Mouse (Mus musculus) kidney, embryonic 14.5 days (tissue): ENCODE measurements around the gene Chtf18. TPM values are rescaled to one million over a fixed set of nuclear protein-coding genes. Genes with fewer than 3 reads are reported as not detected.

ENCODE experiments used
- ATAC-seq: fragments of 200-750 bp; cut with Nextera tagmentation; 2 replicates; pipeline ENCODE4 v1.8.0; 2017; ENCODE audit warnings: moderate number of reproducible peaks, mild to moderate bottlenecking, moderate TSS enrichment, moderate library complexity; ENCODE audit not compliant: low FRiP score, low TSS enrichment
- H3K27ac ChIP-seq: fragments of 300-500 bp; sonication (generic); 2 replicates; pipeline ENCODE4 v1.5.1; 2014; ENCODE audit warnings: low read depth, mild to moderate bottlenecking, low read length, moderate library complexity, mixed read lengths
- H3K27me3 ChIP-seq: fragments of 300-500 bp; sonication (generic); 2 replicates; pipeline ENCODE4 v1.6.1; 2014; ENCODE audit warnings: mild to moderate bottlenecking, low read length; ENCODE audit not compliant: control insufficient read depth, insufficient read depth
- H3K36me3 ChIP-seq: fragments of 300-500 bp; sonication (generic); 2 replicates; pipeline ENCODE4 v1.6.1; 2014; ENCODE audit warnings: low read length, mixed read lengths; ENCODE audit not compliant: control insufficient read depth, insufficient read depth
- H3K4me1 ChIP-seq: fragments of 300-500 bp; sonication (generic); 2 replicates; pipeline ENCODE4 v1.6.1; 2014; ENCODE audit warnings: low read length, mixed read lengths; ENCODE audit not compliant: control insufficient read depth, insufficient read depth
- H3K4me2 ChIP-seq: fragments of 300-500 bp; sonication (generic); replicated peaks from 2 replicates; pipeline ENCODE4 v1.6.1; 2014; ENCODE audit warnings: low read depth, mild to moderate bottlenecking, low read length
- H3K4me3 ChIP-seq: fragments of 300-500 bp; sonication (generic); 2 replicates; pipeline ENCODE4 v1.5.1; 2014; ENCODE audit warnings: mild to moderate bottlenecking, low read length
- H3K9ac ChIP-seq: fragments of 300-500 bp; sonication (generic); 2 replicates; pipeline ENCODE4 v1.6.1; 2014; ENCODE audit warnings: low read depth, mild to moderate bottlenecking, low read length, moderate library complexity
- H3K9me3 ChIP-seq: fragments of 300-500 bp; sonication (generic); 2 replicates; pipeline ENCODE4 v1.6.1; 2016; ENCODE audit warnings: low read length; ENCODE audit not compliant: control insufficient read depth
- WGBS: fragments of 180-500 bp; shearing (Covaris S2); extraction: QIAGEN DNeasy Blood & Tissue Kit; methylation state at CpG from one replicate; pipeline ENCODE4 v1.1.7; 2014; 5-methylcytosine and 5-hydroxymethylcytosine counted together
- polyA plus RNA-seq: library from polyadenylated mRNA; unstranded; fragments of >200 nt; fragmentation: Nextera tagmentation; extraction: Ambion mirVana; gene quantifications from 2 replicates; pipeline ENCODE4 v1.2.1, GENCODE M21; 2014

Gene Chtf18
- polyA plus RNA-seq, 1 experiment from 2014 or later: 26.0 TPM

- Histone ChIP-seq H3K36me3 (peaks cover 30% of the 10 kb centered on the region), H3K9me3 (no peaks in the 10 kb centered on the region), H3K27me3 (no peaks in the 10 kb centered on the region), H3K4me2 (no peak overlapping the region), H3K27ac (no peak overlapping the region), H3K4me3 (no peak overlapping the region), H3K4me1 (peaks cover 14% of the 10 kb centered on the region), H3K9ac (no peak overlapping the region)
- ATAC-seq: no peak
- 96% methylated on average over 19 of the region's 19 CpGs for WGBS
These were observed 3.7 kb downstream of the Chtf18 start for GRCm38 (mm10) chr17:25723470-25723869.

DNA sequence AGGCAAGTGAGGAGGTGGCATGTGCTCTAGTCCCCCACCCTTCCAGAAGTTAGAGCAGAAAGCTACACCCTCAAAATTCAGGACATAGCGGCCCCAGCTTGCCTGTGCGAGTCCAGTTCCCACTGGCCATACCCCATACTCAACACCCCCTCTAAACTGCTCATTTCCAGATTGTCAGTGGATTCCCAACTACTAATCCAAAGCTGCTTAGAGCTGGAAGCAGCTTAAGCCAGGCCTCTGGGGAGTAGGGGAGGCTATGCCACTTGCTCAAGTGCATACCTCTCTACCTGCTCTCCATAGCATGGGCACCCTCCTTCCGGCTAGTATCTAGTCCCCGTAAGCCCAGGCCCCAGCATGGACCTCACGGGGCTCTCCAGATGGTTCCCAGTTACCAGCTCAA is 5.7 kb downstream of the Chtf18 start:
- Histone ChIP-seq H3K27me3 (peaks cover 11% of the 10 kb centered on the region), H3K4me2 (no peak overlapping the region), H3K9me3 (no peaks in the 10 kb centered on the region), H3K27ac (no peak overlapping the region), H3K36me3 (peaks cover 30% of the 10 kb centered on the region), H3K9ac (no peak overlapping the region), H3K4me1 (peaks cover 14% of the 10 kb centered on the region), H3K4me3 (no peak overlapping the region)
- ATAC-seq: no peak
- WGBS: 99% methylated on average over 5 of the region's 5 CpGs

GRCm38 (mm10) chr17:25717691-25718090 is 9.5 kb downstream of the Chtf18 start:
- no peak overlapping the region for H3K27ac ChIP-seq
- H3K4me2 ChIP-seq: peak overlapping the region; percentile 92
- peaks cover 26% of the 10 kb centered on the region for H3K36me3 ChIP-seq
- 7% methylated on average over 6 of the region's 6 CpGs for WGBS
- peak; percentile 42; the same call in 1 of the 2 replicates for ATAC-seq
- peak overlapping the region; percentile 40; the same call in 1 of the 2 replicates for H3K9ac ChIP-seq
- H3K4me3 ChIP-seq: peak overlapping the region; percentile 38
- no peaks in the 10 kb centered on the region for H3K9me3 ChIP-seq
- H3K27me3 ChIP-seq: peaks cover 17% of the 10 kb centered on the region
- H3K4me1 ChIP-seq: peaks cover 15% of the 10 kb centered on the region; the same call in 1 of the 2 replicates

- under 1% methylated on average over 45 of the region's 45 CpGs for WGBS
- H3K36me3 ChIP-seq: peaks cover 19% of the 10 kb centered on the region
- peak within 1 kb of the TSS; percentile 40; the same call in 1 of the 2 replicates for H3K9ac ChIP-seq
- H3K27me3 ChIP-seq: peaks cover 17% of the 10 kb centered on the region
- ATAC-seq: peak; percentile 46; the same call in 1 of the 2 replicates
- peak within 1 kb of the TSS; percentile 38 for H3K4me3 ChIP-seq
- H3K9me3 ChIP-seq: no peaks in the 10 kb centered on the region
- H3K4me1 ChIP-seq: peaks cover 15% of the 10 kb centered on the region; the same call in 1 of the 2 replicates
- H3K4me2 ChIP-seq: peak within 1 kb of the TSS; percentile 92
- H3K27ac ChIP-seq: no peak within 1 kb of the TSS
These were observed 10.2 kb downstream of the Chtf18 start, which contains the start of gene Gng13 for GRCm38 (mm10) chr17:25716711-25717637. Gene Gng13, plus strand, starts transcription at chr17:25717171.

- Histone ChIP-seq H3K9me3 (no peaks in the 10 kb centered on the region), H3K9ac (no peak overlapping the region), H3K36me3 (peaks cover 14% of the 10 kb centered on the region), H3K4me2 (no peak overlapping the region), H3K27ac (no peak overlapping the region), H3K4me3 (no peak overlapping the region), H3K27me3 (peaks cover 17% of the 10 kb centered on the region), H3K4me1 (peaks cover 15% of the 10 kb centered on the region; the same call in 1 of the 2 replicates)
- no peak for ATAC-seq
- WGBS: 4% methylated on average over 6 of the region's 6 CpGs
These were observed 11.1 kb downstream of the Chtf18 start for GRCm38 (mm10) chr17:25716130-25716529.

DNA sequence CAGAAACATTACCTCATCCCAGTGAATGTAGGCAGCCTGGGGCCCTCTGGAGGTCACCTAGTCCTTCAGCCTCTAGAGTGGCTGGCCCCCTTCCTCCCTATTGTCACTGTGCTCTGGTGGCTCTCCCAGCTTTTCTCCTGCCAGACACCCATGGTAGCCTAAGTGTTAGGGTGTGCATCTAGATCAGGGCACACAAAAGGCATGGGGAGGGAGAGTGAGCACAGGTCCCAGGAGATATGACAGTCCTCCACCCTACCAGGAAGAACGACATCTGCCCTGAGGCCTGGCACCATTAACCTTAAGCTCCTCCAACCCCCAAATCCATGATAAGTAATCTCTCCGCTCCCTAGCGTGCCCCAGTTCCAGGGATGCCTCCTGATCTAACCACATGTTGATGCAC is 11.6 kb downstream of the Chtf18 start:
- Histone ChIP-seq H3K9ac (no peak overlapping the region), H3K9me3 (no peaks in the 10 kb centered on the region), H3K4me1 (peaks cover 15% of the 10 kb centered on the region; the same call in 1 of the 2 replicates), H3K27ac (no peak overlapping the region), H3K4me2 (no peak overlapping the region), H3K36me3 (peaks cover 9% of the 10 kb centered on the region), H3K4me3 (no peak overlapping the region), H3K27me3 (peaks cover 17% of the 10 kb centered on the region)
- 53% methylated on average over 3 of the region's 3 CpGs for WGBS
- ATAC-seq: no peak

DNA sequence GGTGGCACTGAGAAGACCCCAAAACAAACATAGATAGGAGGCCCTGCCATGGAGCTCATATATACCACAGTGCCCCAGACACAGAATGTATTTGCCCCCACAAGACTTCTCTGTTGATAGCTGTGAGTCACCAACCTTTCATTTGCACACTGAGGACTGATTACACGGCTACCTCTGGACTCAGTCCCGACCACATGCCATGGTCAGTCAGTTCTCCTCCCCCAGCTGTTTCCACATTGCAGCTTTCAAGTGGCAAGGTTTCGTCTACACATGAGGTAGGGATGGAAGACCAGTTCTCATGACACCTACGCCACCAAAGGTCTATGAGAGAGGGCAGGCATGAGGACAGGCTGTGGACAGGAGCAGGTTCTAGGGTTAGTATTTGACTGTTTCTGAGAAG is 16.1 kb downstream of the Chtf18 start:
- WGBS: 77% methylated on average over 4 of the region's 4 CpGs
- Histone ChIP-seq H3K36me3 (no peaks in the 10 kb centered on the region), H3K27me3 (peaks cover 4% of the 10 kb centered on the region; the same call in 1 of the 2 replicates), H3K4me1 (peaks cover 2% of the 10 kb centered on the region; the same call in 1 of the 2 replicates), H3K9ac (no peak overlapping the region), H3K9me3 (no peaks in the 10 kb centered on the region), H3K27ac (no peak overlapping the region), H3K4me2 (no peak overlapping the region), H3K4me3 (no peak overlapping the region)
- no peak for ATAC-seq

DNA sequence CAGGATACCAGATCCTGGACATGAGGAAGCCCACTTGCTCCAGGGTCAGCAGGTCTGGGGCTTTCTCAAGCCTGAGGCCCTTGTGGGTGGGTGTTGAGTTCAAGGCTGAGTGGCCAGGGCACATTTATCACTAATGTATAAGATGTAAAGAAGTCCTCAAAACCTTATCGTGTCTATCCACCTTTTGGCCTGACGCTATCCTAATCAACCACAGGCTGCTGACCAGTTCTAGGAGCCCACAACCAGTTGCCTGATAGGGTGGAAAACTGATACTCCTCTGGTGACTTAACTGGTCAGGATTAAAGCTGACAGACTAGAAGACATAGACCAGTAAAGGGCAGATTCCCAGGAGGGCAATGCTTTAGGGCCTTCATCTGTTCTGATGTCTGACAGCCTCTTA is 17.2 kb downstream of the Chtf18 start:
- H3K27ac ChIP-seq: no peak overlapping the region
- no peaks in the 10 kb centered on the region for H3K9me3 ChIP-seq
- H3K4me2 ChIP-seq: no peak overlapping the region
- no peaks in the 10 kb centered on the region for H3K36me3 ChIP-seq
- no peak overlapping the region for H3K9ac ChIP-seq
- no peak for ATAC-seq
- 91% methylated on average over 2 of the region's 2 CpGs for whole genome bisulfite sequencing
- no peak overlapping the region for H3K4me3 ChIP-seq
- H3K4me1 ChIP-seq: no peaks in the 10 kb centered on the region
- no peaks in the 10 kb centered on the region for H3K27me3 ChIP-seq
